Mouse (Mus musculus) heart, postnatal 25 days (tissue): Measurements from ENCODE around the gene Prkar2a. TPM values are rescaled to one million over a fixed set of nuclear protein-coding genes. Genes with fewer than 3 reads are reported as not detected.
A peak's percentile ranks its signal among the peaks of the same experiment; 100 is the strongest.

ENCODE experiments used
- DNase-seq: peaks from one replicate; pipeline ENCODE4 v3.0.0; 2022; ENCODE audit warnings: low spot score
- intact Hi-C: fragments of 180-260 bp; cut with DNase I; formaldehyde crosslinking; loops from one replicate; pipeline ENCODE4 v1.15.1; 2025
- total RNA-seq, 2 experiments: library from RNA; stranded (reverse); gene quantifications; 2 replicates each; pipeline ENCODE4 v1.2.3; 2021

Gene Prkar2a
- total RNA-seq, 2 experiments from 2014 or later: 80.3 to 81.8 TPM

- DNase-seq: no peak
- intact Hi-C loops: no loop called here
These were observed 2.3 kb downstream of the Prkar2a start for GRCm38 (mm10) chr9:108691371-108691770.

DNA sequence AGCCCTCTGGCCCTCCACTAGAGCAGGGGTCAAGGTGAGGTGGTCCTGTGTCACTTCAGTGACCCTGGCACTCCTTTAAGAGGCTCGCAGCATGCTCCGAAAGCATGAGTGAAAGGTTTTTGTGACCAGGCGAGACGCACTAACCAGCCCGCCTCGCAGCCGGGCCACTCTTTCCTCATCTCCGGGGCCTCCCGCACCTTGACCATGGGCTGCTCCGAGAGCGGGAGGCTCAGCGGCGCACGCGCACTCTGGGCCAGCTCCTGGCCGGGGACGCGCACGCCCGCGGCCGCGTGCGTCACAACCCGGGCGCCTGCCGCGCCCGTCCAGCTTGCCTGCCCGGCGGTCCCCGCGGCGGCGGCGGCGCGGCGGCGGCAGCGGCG lies 2.7 kb downstream of the Prkar2a start:
- DNase-seq: peak; percentile 79
- intact Hi-C loops: no loop called here

DNA sequence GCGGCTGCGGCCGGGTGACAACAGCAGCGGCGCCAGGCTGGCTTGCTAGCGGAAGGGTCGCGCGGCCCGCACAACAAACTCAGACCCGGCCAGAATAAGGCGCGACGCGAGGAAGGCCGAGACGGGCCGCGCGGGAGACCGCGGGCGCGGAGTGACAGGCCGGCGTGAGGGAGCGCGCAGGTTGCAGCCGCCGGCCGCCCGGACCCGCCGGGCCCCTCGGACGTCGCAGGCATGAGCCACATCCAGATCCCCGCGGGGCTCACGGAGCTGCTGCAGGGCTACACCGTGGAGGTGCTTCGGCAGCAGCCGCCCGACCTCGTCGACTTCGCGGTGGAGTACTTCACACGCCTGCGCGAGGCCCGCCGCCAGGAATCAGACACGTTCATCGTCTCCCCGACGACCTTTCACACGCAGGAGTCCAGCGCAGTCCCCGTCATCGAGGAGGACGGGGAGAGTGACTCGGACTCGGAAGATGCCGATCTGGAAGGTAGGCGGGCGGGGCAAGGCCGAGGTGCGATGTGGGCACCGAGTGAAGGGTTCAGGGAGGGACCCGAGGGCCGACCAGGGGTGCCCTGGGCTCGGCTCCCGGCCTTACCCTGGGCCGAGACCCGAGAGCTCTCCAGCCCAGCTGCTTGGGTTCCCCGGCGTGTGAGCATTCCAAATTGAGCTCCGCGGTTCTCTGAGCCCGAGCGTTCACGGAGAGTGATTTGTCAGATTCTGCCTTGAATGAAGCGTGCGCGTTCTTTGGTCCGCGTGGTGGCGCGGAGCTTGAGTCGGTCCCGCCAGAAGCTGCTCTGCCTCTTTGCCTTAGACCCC lies 3.3 kb downstream of the Prkar2a start:
- DNase-seq: peak; percentile 27
- intact Hi-C loops: no loop called here

DNA sequence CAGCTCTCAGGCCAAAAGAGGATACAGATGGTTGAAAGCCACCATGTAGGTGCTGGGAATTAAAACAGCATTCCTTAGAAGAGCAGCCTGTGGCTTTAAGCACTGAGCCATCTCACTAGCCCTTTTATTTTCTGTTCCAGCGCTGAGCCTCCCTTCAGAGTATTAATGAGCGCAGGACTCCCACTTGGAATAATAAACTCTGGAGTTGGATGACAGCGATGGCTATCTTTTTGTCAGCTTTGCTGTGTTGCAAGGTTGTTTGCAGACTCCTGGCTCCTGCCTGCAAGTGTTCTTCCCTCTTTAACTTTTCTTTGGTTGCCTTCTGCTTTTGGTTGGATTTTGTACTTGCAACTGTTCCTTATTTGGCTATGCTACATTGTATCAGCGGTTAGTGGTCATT lies 4.8 kb downstream of the Prkar2a start:
- intact Hi-C loops: no loop called here

GRCm38 (mm10) chr9:108694533-108694932 lies 5.4 kb downstream of the Prkar2a start:
- intact Hi-C loops: no loop called here
- no peak for DNase-seq

More for the DNA sequence above, 4.8 kb downstream of the Prkar2a start:
- no peak for DNase-seq

- no peak for DNase-seq
- intact Hi-C loops: no loop called here
These were observed 13.4 kb downstream of the Prkar2a start for GRCm38 (mm10) chr9:108702476-108702875.

DNA sequence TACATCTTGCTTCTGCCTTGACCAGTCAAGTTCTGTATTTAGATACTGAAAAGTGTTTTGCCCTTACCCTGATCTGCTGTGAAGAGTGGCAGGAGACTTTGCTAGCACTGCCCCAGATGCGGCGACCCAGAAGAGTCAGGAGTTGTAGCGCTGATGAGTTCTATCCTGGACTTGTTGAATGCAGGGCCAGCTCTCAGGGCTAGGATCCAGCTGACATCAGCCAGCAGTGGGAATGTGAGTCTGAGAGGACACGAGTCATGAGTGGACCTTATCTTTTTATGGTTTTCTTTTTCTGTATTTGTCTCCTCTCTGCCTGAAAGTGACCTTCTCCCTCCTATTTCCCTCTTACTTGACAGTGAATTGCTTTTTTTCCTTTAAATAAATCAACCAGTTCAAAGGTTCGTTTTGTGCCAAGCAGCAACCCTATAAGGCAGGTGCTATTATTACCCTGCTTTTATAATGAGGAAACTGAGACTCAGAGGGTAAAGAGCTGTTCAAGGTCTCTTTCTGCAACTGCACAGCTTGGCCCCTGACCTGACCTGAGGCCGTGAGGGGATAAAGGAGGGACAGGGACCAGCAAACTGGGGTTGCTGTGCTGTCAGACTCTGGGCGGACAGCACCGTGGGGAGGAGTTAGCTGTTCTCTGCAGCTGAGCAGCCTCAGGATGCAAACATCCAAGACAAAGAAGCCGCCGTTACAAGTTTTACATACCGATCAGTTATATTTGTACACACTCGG lies 14.4 kb downstream of the Prkar2a start:
- DNase-seq: no peak
- intact Hi-C loops: no loop called here

GRCm38 (mm10) chr9:108704591-108704990 lies 15.5 kb downstream of the Prkar2a start:
- intact Hi-C loops: no loop called here
- no peak for DNase-seq

GRCm38 (mm10) chr9:108707212-108707611 lies 18.1 kb downstream of the Prkar2a start:
- intact Hi-C loops: no loop called here

GRCm38 (mm10) chr9:108708833-108709232 lies 19.7 kb downstream of the Prkar2a start:
- DNase-seq: no peak
- intact Hi-C loops: no loop called here

More at GRCm38 (mm10) chr9:108707212-108707611, 18.1 kb downstream of the Prkar2a start:
- no peak for DNase-seq

DNA sequence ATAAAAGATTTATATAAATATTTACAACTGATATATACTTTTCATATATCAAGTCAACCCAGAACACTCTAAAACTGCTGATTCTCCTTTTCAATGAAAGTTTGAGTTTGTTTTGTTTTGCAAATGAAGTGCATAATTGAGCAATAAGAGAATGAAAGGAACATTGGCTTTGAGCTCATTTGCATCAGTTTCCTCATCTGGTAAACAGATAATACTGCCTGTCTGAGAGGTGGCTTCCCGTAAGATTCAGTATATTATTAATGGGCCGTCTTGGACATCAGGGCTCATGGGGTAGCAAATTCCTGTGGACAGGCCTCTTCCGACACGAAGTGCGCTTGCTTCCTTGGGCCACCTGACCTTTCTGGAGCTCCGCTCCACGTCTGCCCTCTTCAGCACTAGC lies 21.7 kb downstream of the Prkar2a start:
- intact Hi-C loops: no loop called here
- DNase-seq: no peak

GRCm38 (mm10) chr9:108716199-108716598 lies 27.1 kb downstream of the Prkar2a start:
- intact Hi-C loops: no loop called here
- no peak for DNase-seq

GRCm38 (mm10) chr9:108723751-108724150 lies 34.6 kb downstream of the Prkar2a start:
- intact Hi-C loops: no loop called here

DNA sequence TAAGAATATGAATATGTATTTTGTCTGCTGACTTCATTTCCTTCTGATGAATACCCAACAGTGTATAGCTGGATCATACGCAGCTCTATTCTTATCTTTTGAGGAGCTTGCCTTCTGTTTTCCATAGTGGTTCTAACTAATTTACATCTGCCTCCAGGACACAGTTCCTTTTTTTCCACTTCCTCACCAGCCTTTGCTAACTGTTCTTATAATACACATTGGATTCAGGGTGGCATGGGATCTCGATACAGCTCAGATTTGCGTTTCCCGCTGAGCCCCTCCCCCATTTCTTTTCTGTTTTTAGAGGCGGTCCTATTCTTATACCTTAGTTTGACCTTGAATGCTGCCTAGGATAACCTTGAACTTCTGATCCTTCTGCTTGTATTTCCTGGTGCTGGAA lies 37.0 kb downstream of the Prkar2a start:
- intact Hi-C loops: loop anchor here (5.0 kb wide), 1 partner anchor 39 kb away; the partner anchor contains the start of gene Prkar2a
- DNase-seq: no peak

More at GRCm38 (mm10) chr9:108723751-108724150, 34.6 kb downstream of the Prkar2a start:
- no peak for DNase-seq

DNA sequence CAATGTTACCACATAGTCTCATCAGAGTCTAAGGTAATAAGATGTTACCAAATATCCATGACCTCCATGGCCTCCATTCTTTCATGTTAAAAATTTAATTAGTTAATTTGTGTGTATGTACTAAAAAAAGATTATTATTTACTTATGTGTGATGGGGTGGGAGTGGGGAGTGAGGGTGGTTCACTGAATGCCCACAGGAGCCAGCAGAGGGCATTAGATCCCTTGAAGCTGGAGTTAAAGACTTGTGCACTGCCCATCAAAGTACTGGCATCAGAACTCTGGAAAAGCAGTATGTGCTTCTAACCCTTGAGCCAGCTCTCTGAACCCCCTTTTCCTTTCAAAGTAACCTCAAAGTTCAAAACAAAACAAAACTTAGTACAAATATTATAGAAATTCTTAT lies 39.9 kb downstream of the Prkar2a start:
- no peak for DNase-seq
- intact Hi-C loops: loop anchor here (5.0 kb wide), 1 partner anchor 42 kb away; the partner anchor contains the start of gene Prkar2a

DNA sequence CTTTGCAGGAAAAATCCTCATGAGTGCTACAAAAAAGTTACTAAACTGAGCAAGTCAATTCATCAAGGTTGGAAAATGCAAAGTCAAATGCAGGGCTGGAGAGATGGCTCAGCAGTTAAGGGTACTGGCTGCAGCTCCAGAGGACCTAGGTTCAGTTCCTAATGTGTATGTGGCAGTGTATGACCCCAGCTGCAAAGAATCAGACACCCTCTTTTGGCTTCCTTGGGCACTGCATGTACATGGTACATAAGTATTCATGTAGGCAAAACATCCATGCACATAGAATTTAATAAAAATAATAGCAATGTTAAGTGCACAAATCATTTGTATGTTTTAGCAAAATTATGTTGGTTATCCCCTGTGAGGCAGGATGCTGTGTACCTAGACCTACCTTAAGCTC lies 43.3 kb downstream of the Prkar2a start:
- DNase-seq: no peak
- intact Hi-C loops: no loop called here

GRCm38 (mm10) chr9:108734626-108735025 lies 45.5 kb downstream of the Prkar2a start:
- no peak for DNase-seq
- intact Hi-C loops: no loop called here

- intact Hi-C loops: no loop called here
These were observed 50.1 kb downstream of the Prkar2a start for GRCm38 (mm10) chr9:108739239-108739638.

DNA sequence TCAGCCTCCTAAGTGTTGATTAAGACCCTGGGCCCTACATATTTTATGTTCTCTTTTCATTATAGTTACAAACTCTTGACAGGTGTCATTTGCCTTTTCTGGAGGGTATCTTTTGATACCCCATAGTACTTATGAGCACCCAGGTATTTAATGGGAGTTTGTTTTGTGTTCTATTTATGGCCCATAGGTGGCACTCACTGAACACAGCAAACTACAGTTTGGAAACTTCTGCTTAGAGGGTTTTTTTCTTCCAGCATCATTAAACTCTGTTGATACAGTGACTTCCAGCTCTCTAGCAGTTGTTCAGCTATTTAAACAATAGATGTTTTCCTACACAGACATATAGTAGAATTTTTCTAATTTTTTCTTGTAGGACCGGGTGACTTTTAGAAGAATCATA lies 50.9 kb downstream of the Prkar2a start:
- intact Hi-C loops: no loop called here
- no peak for DNase-seq

More at GRCm38 (mm10) chr9:108739239-108739638, 50.1 kb downstream of the Prkar2a start:
- DNase-seq: no peak

GRCm38 (mm10) chr9:108742048-108742447 lies 52.9 kb downstream of the Prkar2a start:
- intact Hi-C loops: no loop called here
- DNase-seq: no peak
